Mouse (Mus musculus): ENCODE measurements around the gene Zfp58. TPM values are rescaled to one million over a fixed set of nuclear protein-coding genes. Genes with fewer than 3 reads are reported as not detected.

Zfp58 gene
- polyA plus RNA-seq, 2 experiments, result 7.7 to 15.1 TPM

DNA sequence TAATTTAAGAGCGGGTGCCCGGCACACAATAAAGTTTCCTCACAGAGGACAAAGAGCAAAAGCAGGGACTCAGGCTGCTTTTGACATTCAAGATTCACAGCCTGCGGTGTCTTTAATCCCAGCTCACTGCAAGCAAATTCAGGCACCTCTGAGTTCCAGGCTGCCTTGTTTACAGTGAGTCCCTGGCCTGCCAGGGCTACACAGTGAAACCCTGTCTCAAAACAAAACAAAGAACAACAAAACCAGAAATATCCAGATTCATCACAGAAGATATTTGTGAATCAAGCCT is 48.4 kb downstream of the Zfp58 start:
- Histone ChIP-seq H3K9me3 (ENCODE audit: control insufficient read depth, low read length) (no peaks in the 10 kb centered on the region), H3K4me1 (ENCODE audit: control insufficient read depth, insufficient read depth, low read length) (peaks cover 2% of the 10 kb centered on the region; the same call in 1 of the 2 replicates), H3K4me2 (replicated peaks; ENCODE audit: low read depth, low read length, severe bottlenecking) (peak overlapping the region; percentile 64), H3K4me3 (replicated peaks; ENCODE audit: low read length) (peak overlapping the region; percentile 55), H3K9ac (ENCODE audit: low read depth, low read length, severe bottlenecking) (peak overlapping the region; percentile 61), H3K27me3 (ENCODE audit: control insufficient read depth, insufficient read depth, low read length) (no peaks in the 10 kb centered on the region), H3K36me3 (ENCODE audit: control insufficient read depth, insufficient read depth, low read length) (peaks cover 9% of the 10 kb centered on the region; the same call in 1 of the 2 replicates), H3K27ac (replicated peaks; ENCODE audit: low read depth, low read length) (peak overlapping the region; percentile 76)
- DNase-seq (ENCODE audit: low spot score) (no peak), ATAC-seq (ENCODE audit: low FRiP score, low read depth) (peak; percentile 29; the same call in 1 of the 2 replicates)
- no peak for TF ChIP-seq POLR2A (IDR thresholded peaks at IDR 0.05; ENCODE audit: borderline replicate concordance, extremely low read depth, insufficient read depth, insufficient read length)
- WGBS, result 5% methylated on average over 3 of the region's 3 CpGs

DNA sequence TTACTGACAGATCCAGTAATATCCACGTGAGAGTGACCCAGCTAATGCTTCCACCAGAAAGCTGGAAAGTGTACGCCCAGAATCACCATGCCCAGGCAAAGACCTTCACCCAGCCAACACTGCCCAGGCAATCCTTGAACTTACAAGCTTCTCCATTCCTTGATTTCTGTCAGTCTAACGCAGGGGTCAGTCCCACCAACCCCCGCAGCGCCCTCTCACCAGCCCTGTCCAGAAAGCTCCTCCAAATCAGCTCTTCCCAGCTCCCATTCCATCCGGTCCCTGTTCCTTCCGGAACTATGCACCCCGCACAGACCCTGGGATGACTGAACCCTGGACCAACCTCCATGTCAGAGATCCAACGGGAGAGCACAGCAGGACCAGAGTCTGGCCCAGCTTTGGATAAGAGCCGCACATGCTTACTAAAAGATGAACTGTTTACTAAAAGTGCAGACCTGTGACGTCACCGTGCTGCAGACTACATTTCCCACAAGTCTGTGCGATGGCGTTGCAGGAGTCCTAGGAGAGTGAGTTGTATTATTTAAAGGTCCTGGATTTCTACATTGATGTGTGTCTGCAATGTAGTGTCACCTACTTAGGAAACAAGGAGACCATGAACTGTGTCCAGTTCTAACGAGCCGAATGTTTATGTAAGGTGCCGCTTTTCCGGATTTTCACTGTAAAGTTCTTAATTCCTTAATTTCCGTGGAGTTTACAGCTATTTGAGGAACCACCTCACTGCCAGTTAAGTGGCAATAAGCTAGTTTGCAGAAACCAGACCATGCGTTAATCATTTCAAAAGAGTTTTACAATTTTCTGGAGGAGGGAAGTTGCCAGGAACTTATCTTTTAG is 49.0 kb downstream of the Zfp58 start, which contains the start of gene Zfp874a:
Gene Zfp874a (minus strand): TSS at position 453 of the 849 bp plus-strand sequence.
- WGBS, result under 1% methylated on average over 20 of the region's 20 CpGs
- DNase-seq (ENCODE audit: low spot score) (peak; percentile 89), ATAC-seq (ENCODE audit: low FRiP score, low read depth) (peak; percentile 96)

More for the DNA sequence above, 49.0 kb downstream of the Zfp58 start, which contains the start of gene Zfp874a:
- H3K36me3 ChIP-seq (ENCODE audit: control insufficient read depth, insufficient read depth, low read length), result peaks cover 14% of the 10 kb centered on the region
- H3K4me2 ChIP-seq (replicated peaks; ENCODE audit: low read depth, low read length, severe bottlenecking), result peak within 1 kb of the TSS; percentile 64
- peak within 1 kb of the TSS; percentile 76 for H3K27ac ChIP-seq (replicated peaks; ENCODE audit: low read depth, low read length)
- H3K9me3 ChIP-seq (ENCODE audit: control insufficient read depth, low read length), result no peaks in the 10 kb centered on the region
- H3K27me3 ChIP-seq (ENCODE audit: control insufficient read depth, insufficient read depth, low read length), result no peaks in the 10 kb centered on the region
- H3K4me1 ChIP-seq (ENCODE audit: control insufficient read depth, insufficient read depth, low read length), result peaks cover 2% of the 10 kb centered on the region; the same call in 1 of the 2 replicates
- TF ChIP-seq POLR2A (IDR thresholded peaks at IDR 0.05; ENCODE audit: borderline replicate concordance, extremely low read depth, insufficient read depth, insufficient read length), result 0 out of 2 replicates have a peak, but pooled peaks have one; percentile 18
- peak within 1 kb of the TSS; percentile 61 for H3K9ac ChIP-seq (ENCODE audit: low read depth, low read length, severe bottlenecking)
- H3K4me3 ChIP-seq (replicated peaks; ENCODE audit: low read length), result peak within 1 kb of the TSS; percentile 55

Other genes with a start within 250 kb of the Zfp58 start
- gene Zfp458, start 222.1 kb downstream of the Zfp58 start, polyA plus RNA-seq (2012; rRNA removed), result 1.5 and 2.0 TPM in 2 replicates
- 1.6 and 2.5 TPM in 2 replicates for gene Zfp458, start 222.1 kb downstream of the Zfp58 start, polyA plus RNA-seq (2014; fragmentation: Nextera tagmentation; extraction: Ambion mirVana)
- 1.3 and 1.6 TPM in 2 replicates for gene Zfp457, start 194.1 kb downstream of the Zfp58 start, polyA plus RNA-seq (2012; rRNA removed)
- gene Zfp457, start 194.1 kb downstream of the Zfp58 start, polyA plus RNA-seq (2014; fragmentation: Nextera tagmentation; extraction: Ambion mirVana), result 0.54 and 0.85 TPM in 2 replicates
- gene Zfp595, start 168.0 kb downstream of the Zfp58 start, polyA plus RNA-seq (2012; rRNA removed), result 3.3 and 4.1 TPM in 2 replicates
- gene Zfp595, start 168.0 kb downstream of the Zfp58 start, polyA plus RNA-seq (2014; fragmentation: Nextera tagmentation; extraction: Ambion mirVana), result 3.1 and 3.8 TPM in 2 replicates
- not detected in 2 replicates for gene Gm28044, start 140.0 kb downstream of the Zfp58 start, polyA plus RNA-seq (2012; rRNA removed)
- not detected in 2 replicates for gene Gm28044, start 140.0 kb downstream of the Zfp58 start, polyA plus RNA-seq (2014; fragmentation: Nextera tagmentation; extraction: Ambion mirVana)
- 0.95 and 0.99 TPM in 2 replicates for gene Zfp953, start 139.9 kb downstream of the Zfp58 start, polyA plus RNA-seq (2012; rRNA removed)
- gene Zfp953, start 139.9 kb downstream of the Zfp58 start, polyA plus RNA-seq (2014; fragmentation: Nextera tagmentation; extraction: Ambion mirVana), result 1.4 and 1.5 TPM in 2 replicates
- gene Gm28041, start 124.8 kb downstream of the Zfp58 start, polyA plus RNA-seq (2012; rRNA removed), result 0.15 and 0.38 TPM in 2 replicates
- 0.68 and 0.87 TPM in 2 replicates for gene Gm28041, start 124.8 kb downstream of the Zfp58 start, polyA plus RNA-seq (2014; fragmentation: Nextera tagmentation; extraction: Ambion mirVana)
- 0.73 and 1.1 TPM in 2 replicates for gene Zfp456, start 124.7 kb downstream of the Zfp58 start, polyA plus RNA-seq (2012; rRNA removed)
- gene Zfp456, start 124.7 kb downstream of the Zfp58 start, polyA plus RNA-seq (2014; fragmentation: Nextera tagmentation; extraction: Ambion mirVana), result 1.7 and 2.7 TPM in 2 replicates
- gene Zfp429, start 100.7 kb downstream of the Zfp58 start, polyA plus RNA-seq (2012; rRNA removed), result 6.1 and 7.9 TPM in 2 replicates
- 4.8 and 7.0 TPM in 2 replicates for gene Zfp429, start 100.7 kb downstream of the Zfp58 start, polyA plus RNA-seq (2014; fragmentation: Nextera tagmentation; extraction: Ambion mirVana)
- gene Zfp459, start 79.1 kb downstream of the Zfp58 start, polyA plus RNA-seq (2012; rRNA removed), result 0.53 and 0.72 TPM in 2 replicates
- gene Zfp459, start 79.1 kb downstream of the Zfp58 start, polyA plus RNA-seq (2014; fragmentation: Nextera tagmentation; extraction: Ambion mirVana), result 1.2 and 1.3 TPM in 2 replicates
- gene Zfp874a, start 48.9 kb downstream of the Zfp58 start, polyA plus RNA-seq (2012; rRNA removed), result 3.8 and 5.5 TPM in 2 replicates
- 9.9 and 10.8 TPM in 2 replicates for gene Zfp874a, start 48.9 kb downstream of the Zfp58 start, polyA plus RNA-seq (2014; fragmentation: Nextera tagmentation; extraction: Ambion mirVana)
- gene Zfp874b, start 16.3 kb downstream of the Zfp58 start, polyA plus RNA-seq (2012; rRNA removed), result 3.9 and 4.3 TPM in 2 replicates
- gene Zfp874b, start 16.3 kb downstream of the Zfp58 start, polyA plus RNA-seq (2014; fragmentation: Nextera tagmentation; extraction: Ambion mirVana), result 2.6 and 3.3 TPM in 2 replicates
- gene Gm26965, start 25.6 kb upstream of the Zfp58 start, polyA plus RNA-seq (2012; rRNA removed), result not detected in 2 replicates
- not detected in 2 replicates for gene Gm26965, start 25.6 kb upstream of the Zfp58 start, polyA plus RNA-seq (2014; fragmentation: Nextera tagmentation; extraction: Ambion mirVana)
- gene Zfp87, start 25.6 kb upstream of the Zfp58 start, polyA plus RNA-seq (2012; rRNA removed), result 15.3 and 15.4 TPM in 2 replicates
- gene Zfp87, start 25.6 kb upstream of the Zfp58 start, polyA plus RNA-seq (2014; fragmentation: Nextera tagmentation; extraction: Ambion mirVana), result 26.7 and 27.0 TPM in 2 replicates
- gene Zfp748, start 53.3 kb upstream of the Zfp58 start, polyA plus RNA-seq (2012; rRNA removed), result 6.3 and 8.0 TPM in 2 replicates
- gene Zfp748, start 53.3 kb upstream of the Zfp58 start, polyA plus RNA-seq (2014; fragmentation: Nextera tagmentation; extraction: Ambion mirVana), result 12.9 and 16.1 TPM in 2 replicates
- gene Zfp729b, start 109.2 kb upstream of the Zfp58 start, polyA plus RNA-seq (2012; rRNA removed), result 2.1 and 3.0 TPM in 2 replicates
- 5.2 and 6.1 TPM in 2 replicates for gene Zfp729b, start 109.2 kb upstream of the Zfp58 start, polyA plus RNA-seq (2014; fragmentation: Nextera tagmentation; extraction: Ambion mirVana)
- not detected in 2 replicates for gene Gm49345, start 137.2 kb upstream of the Zfp58 start, polyA plus RNA-seq (2012; rRNA removed)
- gene Gm49345, start 137.2 kb upstream of the Zfp58 start, polyA plus RNA-seq (2014; fragmentation: Nextera tagmentation; extraction: Ambion mirVana), result not detected in 2 replicates
- gene Zfp729a, start 137.2 kb upstream of the Zfp58 start, polyA plus RNA-seq (2012; rRNA removed), result 2.9 and 3.5 TPM in 2 replicates
- gene Zfp729a, start 137.2 kb upstream of the Zfp58 start, polyA plus RNA-seq (2014; fragmentation: Nextera tagmentation; extraction: Ambion mirVana), result 5.1 and 5.4 TPM in 2 replicates
- 9.8 and 10.3 TPM in 2 replicates for gene Zfp738, start 186.5 kb upstream of the Zfp58 start, polyA plus RNA-seq (2012; rRNA removed)
- 11.5 and 11.8 TPM in 2 replicates for gene Zfp738, start 186.5 kb upstream of the Zfp58 start, polyA plus RNA-seq (2014; fragmentation: Nextera tagmentation; extraction: Ambion mirVana)
- gene Zfp65, start 228.6 kb upstream of the Zfp58 start, polyA plus RNA-seq (2012; rRNA removed), result 3.9 and 6.1 TPM in 2 replicates
- 2.8 and 3.1 TPM in 2 replicates for gene Zfp65, start 228.6 kb upstream of the Zfp58 start, polyA plus RNA-seq (2014; fragmentation: Nextera tagmentation; extraction: Ambion mirVana)

Measured in limb, embryonic 14.5 days (tissue).